Mouse (Mus musculus) embryonic facial prominence, embryonic 11.5 days (tissue): ENCODE measurements around the gene Ttbk1. TPM values are rescaled to one million over a fixed set of nuclear protein-coding genes. Genes with fewer than 3 reads are reported as not detected.
A peak's percentile ranks its signal among the peaks of the same experiment; 100 is the strongest.

ENCODE experiments used
- ATAC-seq: fragments of 200-750 bp; cut with Nextera tagmentation; replicated peaks from 2 replicates; pipeline ENCODE4 v1.8.0; 2017; ENCODE audit warnings: low read depth; ENCODE audit not compliant: insufficient number of reproducible peaks, low FRiP score, low TSS enrichment
- DNase-seq: peaks from one replicate; pipeline ENCODE4 v3.0.0-alpha.2; 2015; ENCODE audit warnings: low spot score
- H3K27ac ChIP-seq: fragments of 300-500 bp; sonication (generic); replicated peaks from 2 replicates; pipeline ENCODE4 v1.5.1; 2014; ENCODE audit warnings: mild to moderate bottlenecking, low read depth, low read length, control low read depth
- H3K27me3 ChIP-seq: fragments of 300-500 bp; sonication (generic); 2 replicates; pipeline ENCODE4 v1.6.1; 2014; ENCODE audit warnings: mild to moderate bottlenecking, low read length, moderate library complexity, mixed read lengths; ENCODE audit not compliant: control insufficient read depth, insufficient read depth
- H3K36me3 ChIP-seq: fragments of 300-500 bp; sonication (generic); replicated peaks from 2 replicates; pipeline ENCODE4 v1.6.1; 2014; ENCODE audit warnings: low read depth, mild to moderate bottlenecking, low read length, moderate library complexity, mixed read lengths; ENCODE audit not compliant: control insufficient read depth, insufficient read depth
- H3K4me1 ChIP-seq: fragments of 300-500 bp; sonication (generic); 2 replicates; pipeline ENCODE4 v1.6.1; 2014; ENCODE audit warnings: low read length, mixed read lengths; ENCODE audit not compliant: control insufficient read depth, insufficient read depth
- H3K4me2 ChIP-seq: fragments of 300-500 bp; sonication (generic); 2 replicates; pipeline ENCODE4 v1.6.1; 2014; ENCODE audit warnings: low read depth, mild to moderate bottlenecking, control low read depth, low read length, moderate library complexity
- H3K4me3 ChIP-seq: fragments of 300-500 bp; sonication (generic); 2 replicates; pipeline ENCODE4 v1.5.1; 2014; ENCODE audit warnings: low read depth, low read length, control low read depth
- H3K9ac ChIP-seq: fragments of 300-500 bp; sonication (generic); replicated peaks from 2 replicates; pipeline ENCODE4 v1.6.1; 2014; ENCODE audit warnings: mild to moderate bottlenecking, control low read depth, low read length
- H3K9me3 ChIP-seq: fragments of 300-500 bp; sonication (generic); replicated peaks from 2 replicates; pipeline ENCODE4 v1.6.1; 2016; ENCODE audit warnings: mild to moderate bottlenecking, low read length, inconsistent platforms, mixed read lengths; ENCODE audit not compliant: control insufficient read depth
- WGBS: fragments of 180-500 bp; shearing (Covaris S2); extraction: QIAGEN DNeasy Blood & Tissue Kit; methylation state at CpG from one replicate; pipeline ENCODE4 v1.1.7; 2014; 5-methylcytosine and 5-hydroxymethylcytosine counted together
- polyA plus RNA-seq: library from polyadenylated mRNA; unstranded; fragments of >200 nt; fragmentation: Nextera tagmentation; extraction: Ambion mirVana; gene quantifications from 2 replicates; pipeline ENCODE4 v1.2.1, GENCODE M21; 2014

The Ttbk1 gene
- polyA plus RNA-seq, 1 experiment from 2014 or later = 0.38 TPM

DNA sequence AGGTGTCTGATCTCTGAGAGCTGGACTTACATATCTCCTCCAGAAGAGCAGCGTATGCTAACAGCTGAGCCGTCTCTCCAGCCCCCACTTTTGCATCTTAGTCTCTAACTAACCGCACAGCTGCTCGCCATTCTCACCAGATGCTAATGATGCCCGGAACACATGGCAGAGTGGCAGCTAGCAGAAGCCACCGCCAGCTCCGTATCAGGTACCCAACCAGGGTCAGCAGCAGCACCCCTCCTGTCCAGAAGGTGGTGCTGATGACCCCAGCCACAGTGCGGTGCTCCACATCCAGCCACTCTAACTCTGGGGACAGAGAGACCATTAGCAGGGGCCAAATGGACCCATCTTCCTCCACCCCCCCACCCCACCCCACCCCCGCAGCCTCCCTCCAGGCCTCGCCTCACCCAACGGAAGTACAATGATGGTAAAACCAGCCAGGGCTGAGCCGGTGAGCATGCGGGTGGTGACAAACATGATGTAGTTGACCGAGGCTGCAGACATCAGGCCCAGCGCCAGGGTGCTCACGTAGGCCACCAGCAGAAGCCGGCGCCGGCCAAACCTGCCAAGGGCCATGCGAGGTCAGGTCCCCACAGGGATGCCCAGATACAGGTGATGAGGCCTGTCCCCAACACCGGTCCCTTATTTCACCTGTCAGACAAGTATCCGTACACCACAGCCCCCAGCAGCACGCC lies 50.7 kb downstream of the Ttbk1 start:
- WGBS = 29% methylated on average over 23 of the region's 23 CpGs
- Histone ChIP-seq H3K4me1 (no peaks in the 10 kb centered on the region), H3K9ac (no peak overlapping the region), H3K27me3 (0 out of 2 replicates have a peak, but pooled peaks cover under 1% of the 10 kb centered on the region), H3K27ac (no peak overlapping the region), H3K36me3 (no peaks in the 10 kb centered on the region), H3K4me3 (no peak overlapping the region), H3K4me2 (no peak overlapping the region), H3K9me3 (no peaks in the 10 kb centered on the region)
- ATAC-seq (peak; percentile 68), DNase-seq (peak; percentile 65)

DNA sequence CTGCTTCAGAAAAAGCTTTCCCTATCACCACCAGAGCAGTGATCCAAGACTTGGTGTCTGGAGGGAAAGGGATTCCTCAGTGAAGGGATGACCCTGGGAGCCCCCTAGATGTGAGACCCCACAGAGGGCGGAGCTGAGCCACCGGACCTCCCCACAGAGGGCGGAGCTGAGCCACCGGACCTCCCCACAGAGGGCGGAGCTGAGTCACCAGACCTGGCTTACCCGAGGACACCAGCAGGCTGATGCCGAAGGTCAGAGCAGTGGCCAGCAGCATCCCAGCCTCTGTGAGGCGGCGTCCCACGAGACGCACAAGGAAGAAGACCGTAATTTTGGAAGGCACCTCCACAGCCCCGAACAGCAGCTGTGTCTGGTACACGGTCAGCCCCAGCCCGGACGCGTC lies 53.8 kb downstream of the Ttbk1 start:
- WGBS = 3% methylated on average over 17 of the region's 17 CpGs

DNA sequence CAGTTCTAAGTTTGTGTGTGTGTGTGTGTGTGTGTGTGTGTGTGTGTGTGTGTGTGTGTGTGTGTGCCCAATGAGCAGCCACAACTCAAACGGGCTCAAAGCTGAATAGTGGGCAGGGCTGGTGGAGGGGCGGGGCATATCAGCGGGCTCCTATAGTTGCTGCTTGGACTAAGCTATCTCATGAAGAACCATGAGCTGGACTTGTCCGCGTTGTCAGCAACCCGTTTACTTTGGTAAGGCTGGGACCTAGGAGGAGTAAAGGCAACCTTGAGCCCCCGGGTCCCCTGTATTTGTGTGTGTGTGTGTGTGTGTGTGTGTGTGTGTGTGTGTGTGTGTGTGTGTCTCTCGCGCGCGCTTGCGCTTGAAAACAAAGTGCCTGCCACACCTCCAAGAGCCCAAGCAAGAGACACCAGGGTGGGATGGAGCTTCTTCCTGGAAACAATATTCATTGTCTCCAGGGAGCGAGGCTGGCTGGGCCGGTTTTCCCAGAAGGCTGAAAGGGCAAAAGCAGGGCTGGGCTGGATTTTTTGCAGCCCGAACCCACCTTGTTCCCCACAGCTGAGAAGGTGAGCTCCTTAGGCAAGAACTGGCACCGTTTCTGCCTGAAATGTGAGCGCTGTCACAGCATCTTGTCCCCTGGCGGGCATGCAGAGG lies 58.6 kb downstream of the Ttbk1 start, which contains the start of gene Crip3:
Gene Crip3 (plus strand): TSS at position 166 of the 654 bp plus-strand sequence.
- no peak within 1 kb of the TSS for H3K9ac ChIP-seq
- H3K27ac ChIP-seq = no peak within 1 kb of the TSS
- no peaks in the 10 kb centered on the region for H3K9me3 ChIP-seq
- no peaks in the 10 kb centered on the region for H3K36me3 ChIP-seq
- peak within 1 kb of the TSS; percentile 9; the same call in 1 of the 2 replicates for H3K4me3 ChIP-seq
- peak within 1 kb of the TSS; percentile 32 for H3K4me2 ChIP-seq
- ATAC-seq (no peak), DNase-seq (peak; percentile 51)
- no peaks in the 10 kb centered on the region for H3K27me3 ChIP-seq
- WGBS = 7% methylated on average over 18 of the region's 18 CpGs
- no peaks in the 10 kb centered on the region for H3K4me1 ChIP-seq

More for the DNA sequence above, 53.8 kb downstream of the Ttbk1 start:
- H3K4me1 ChIP-seq = no peaks in the 10 kb centered on the region
- H3K4me2 ChIP-seq = peak overlapping the region; percentile 43
- H3K36me3 ChIP-seq = no peaks in the 10 kb centered on the region
- no peaks in the 10 kb centered on the region for H3K27me3 ChIP-seq
- no peak for DNase-seq
- H3K9ac ChIP-seq = 0 out of 2 replicates have a peak overlapping the region, but pooled peaks have one; percentile 4
- no peak overlapping the region for H3K27ac ChIP-seq
- H3K9me3 ChIP-seq = no peaks in the 10 kb centered on the region
- no peak overlapping the region for H3K4me3 ChIP-seq
- ATAC-seq = no peak

DNA sequence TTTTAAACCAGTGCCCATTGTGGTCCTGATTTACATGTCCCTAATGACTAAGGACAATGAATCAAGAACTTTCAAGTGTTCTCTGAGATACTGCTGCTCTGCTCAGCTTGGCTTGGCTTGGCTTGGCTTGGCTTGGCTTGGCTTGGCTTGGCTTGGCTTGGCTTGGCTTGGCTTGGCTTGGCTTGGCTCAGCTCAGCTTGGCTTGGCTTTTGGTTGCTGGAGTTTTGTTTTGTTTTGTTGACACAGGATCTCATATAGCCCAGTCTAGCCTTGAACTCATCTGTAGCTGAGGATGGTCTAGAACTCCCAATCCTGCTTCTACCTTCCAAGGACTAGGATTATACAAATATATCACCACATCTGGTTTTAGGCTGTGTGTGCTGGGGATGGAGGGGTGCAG lies 61.0 kb downstream of the Ttbk1 start:
- no peaks in the 10 kb centered on the region for H3K27me3 ChIP-seq
- H3K36me3 ChIP-seq = no peaks in the 10 kb centered on the region
- H3K9me3 ChIP-seq = no peaks in the 10 kb centered on the region
- ATAC-seq = no peak
- H3K27ac ChIP-seq = no peak overlapping the region
- no peak overlapping the region for H3K4me2 ChIP-seq
- no peak overlapping the region for H3K9ac ChIP-seq
- no peak for DNase-seq
- no peaks in the 10 kb centered on the region for H3K4me1 ChIP-seq
- H3K4me3 ChIP-seq = no peak overlapping the region

DNA sequence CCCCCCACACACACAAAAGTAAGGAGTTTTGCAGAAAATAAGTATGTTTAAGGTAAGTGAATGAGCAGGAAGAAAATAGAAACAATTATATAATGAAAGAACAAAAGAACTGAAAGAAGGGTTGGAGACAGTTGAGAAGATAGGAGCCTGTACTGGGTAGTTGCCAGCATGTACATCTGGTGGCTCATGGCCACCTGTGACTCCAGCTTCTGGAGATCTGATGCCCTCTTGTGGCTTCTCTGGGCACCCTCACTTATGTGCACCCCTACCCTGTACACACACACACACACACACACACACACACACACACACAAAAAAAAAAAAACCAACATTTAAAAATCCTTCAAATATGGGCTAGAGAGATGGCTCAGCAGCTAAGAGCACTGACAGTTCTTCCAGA lies 67.8 kb downstream of the Ttbk1 start:
- Histone ChIP-seq H3K36me3 (no peaks in the 10 kb centered on the region), H3K4me1 (no peaks in the 10 kb centered on the region), H3K4me2 (no peak overlapping the region), H3K27me3 (no peaks in the 10 kb centered on the region), H3K9ac (no peak overlapping the region), H3K9me3 (no peaks in the 10 kb centered on the region), H3K27ac (no peak overlapping the region), H3K4me3 (no peak overlapping the region)
- no peak for ATAC-seq
- DNase-seq = no peak

DNA sequence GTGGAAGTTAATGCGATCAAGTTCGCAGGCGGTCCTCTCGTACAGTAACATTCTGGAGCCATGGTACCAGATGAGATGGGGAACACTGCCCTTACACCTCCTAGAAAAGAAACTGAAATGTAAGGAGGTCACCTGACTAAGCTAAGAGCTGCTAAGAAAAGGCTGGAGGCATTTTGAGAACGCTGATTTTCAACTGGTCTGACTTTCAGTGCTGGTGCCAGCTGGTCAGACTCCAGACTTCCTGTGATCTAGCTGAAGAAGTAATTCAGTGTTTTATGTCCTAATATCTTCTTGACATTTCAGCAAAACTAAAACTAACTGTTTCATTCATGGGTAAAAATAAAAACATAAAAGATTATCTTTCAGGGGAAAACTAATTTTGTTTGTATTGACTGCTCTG lies 68.8 kb downstream of the Ttbk1 start:
- H3K36me3 ChIP-seq = peaks cover 2% of the 10 kb centered on the region; the same call in 1 of the 2 replicates

DNA sequence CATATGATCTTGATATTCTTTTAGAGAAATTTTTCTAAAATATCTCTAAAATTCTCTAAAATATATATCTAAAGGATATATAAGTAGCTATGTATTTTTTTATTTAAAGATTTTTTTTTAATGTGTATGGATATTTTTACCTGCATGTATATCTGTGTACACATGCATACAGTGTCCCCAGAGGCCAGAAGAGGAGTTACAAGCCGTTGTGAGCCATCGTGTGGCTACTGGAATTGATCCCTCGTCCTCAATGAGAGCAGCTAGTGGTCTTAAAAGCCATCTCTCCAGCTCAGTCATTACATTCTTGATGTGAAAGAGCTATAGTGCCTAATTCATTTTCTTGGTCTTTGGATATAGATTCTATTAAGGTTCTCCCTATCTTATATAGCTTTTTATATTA lies 79.0 kb downstream of the Ttbk1 start:
- Histone ChIP-seq H3K27me3 (no peaks in the 10 kb centered on the region), H3K9me3 (no peaks in the 10 kb centered on the region), H3K4me2 (no peak overlapping the region), H3K4me1 (no peaks in the 10 kb centered on the region), H3K27ac (no peak overlapping the region), H3K36me3 (peaks cover 11% of the 10 kb centered on the region), H3K9ac (no peak overlapping the region), H3K4me3 (no peak overlapping the region)
- DNase-seq (peak; percentile 28), ATAC-seq (no peak)
- WGBS = 38% methylated on average over 3 of the region's 3 CpGs

More for the DNA sequence above, 68.8 kb downstream of the Ttbk1 start:
- Histone ChIP-seq H3K9ac (no peak overlapping the region), H3K27ac (no peak overlapping the region), H3K27me3 (no peaks in the 10 kb centered on the region), H3K4me2 (no peak overlapping the region), H3K4me1 (no peaks in the 10 kb centered on the region), H3K4me3 (no peak overlapping the region), H3K9me3 (no peaks in the 10 kb centered on the region)
- DNase-seq (no peak), ATAC-seq (no peak)
- WGBS = 83% methylated on average over 5 of the region's 5 CpGs

DNA sequence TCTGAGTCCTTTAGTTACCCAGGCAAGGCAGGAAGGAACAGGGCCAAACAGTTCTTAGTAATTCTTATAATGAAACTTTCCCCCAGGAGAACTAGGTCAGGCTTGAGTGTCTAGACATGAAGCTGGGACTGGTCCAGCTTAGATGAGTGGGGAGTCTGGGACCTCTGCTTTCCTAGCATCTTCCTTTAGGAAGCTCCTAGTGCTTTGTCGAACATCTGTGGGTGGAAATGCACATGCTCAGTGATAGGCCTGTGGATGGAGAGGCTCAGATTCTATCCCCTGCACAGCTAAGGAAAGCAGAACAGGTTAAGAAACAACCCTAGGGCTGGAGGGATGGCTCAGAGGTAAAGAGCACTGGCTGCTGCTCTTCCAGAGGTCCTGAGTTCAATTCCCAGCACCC lies 92.8 kb downstream of the Ttbk1 start:
- no peak for ATAC-seq

More for the DNA sequence above, 92.8 kb downstream of the Ttbk1 start:
- no peaks in the 10 kb centered on the region; the same call in 1 of the 2 replicates for H3K36me3 ChIP-seq
- H3K4me2 ChIP-seq = no peak overlapping the region
- no peak overlapping the region for H3K9ac ChIP-seq
- H3K4me3 ChIP-seq = no peak overlapping the region
- H3K4me1 ChIP-seq = no peaks in the 10 kb centered on the region
- H3K27me3 ChIP-seq = no peaks in the 10 kb centered on the region
- no peaks in the 10 kb centered on the region for H3K9me3 ChIP-seq
- DNase-seq = no peak
- H3K27ac ChIP-seq = no peak overlapping the region
- 84% methylated on average over 1 of the region's 1 CpGs for WGBS
